ENCODE assay signal across 18 mouse cellular contexts in genomic region chr2:158098730-158099129, GRCm38 (mm10).
"Had no signal": no experiment of that assay in that cellular context is flagged by ENCODE, and none has a peak within 500 bp of the region (broad histone marks: within the 10 kb centered on the region; RNA-seq: fewer than 3 reads in every experiment).

No protein-coding gene starts in this region.

- H3K4me2 ChIP-seq: liver, embryonic 15.5 days; lung, embryonic 15.5 days; midbrain, embryonic 11.5 days; midbrain, embryonic 13.5 days; neural tube, embryonic 12.5 days had no signal

- H3K9ac ChIP-seq: liver, embryonic 15.5 days; liver, postnatal 0 days; lung, embryonic 15.5 days; midbrain, embryonic 13.5 days; neural tube, embryonic 12.5 days had no signal

- ATAC-seq: liver, postnatal 0 days; lung, postnatal 0 days; midbrain, embryonic 13.5 days; midbrain, embryonic 16.5 days had no signal

- DNase-seq: liver, postnatal 0 days; lung, adult 2 months; lung, postnatal 14 days; lung, postnatal 36 days; right cerebral cortex, postnatal 14 days; spleen, adult 18-20 months; thymus, adult 18-20 months; thymus, postnatal 14 days; thymus, postnatal 36 days had no signal

- H3K9me3 ChIP-seq: liver, embryonic 15.5 days; lung, embryonic 15.5 days; megakaryocyte, embryonic 14.5 days; midbrain, embryonic 13.5 days; neural tube, embryonic 12.5 days had no signal

- H3K27me3 ChIP-seq: lung, embryonic 15.5 days; midbrain, embryonic 13.5 days; neural tube, embryonic 12.5 days had no signal

- H3K4me3 ChIP-seq: liver, embryonic 15.5 days; lung, embryonic 15.5 days; megakaryocyte, embryonic 14.5 days; midbrain, embryonic 13.5 days; neural tube, embryonic 12.5 days had no signal

- H3K27ac ChIP-seq: liver, embryonic 15.5 days; lung, embryonic 15.5 days; macrophage; midbrain, embryonic 13.5 days; neural tube, embryonic 12.5 days had no signal

- H3K36me3 ChIP-seq: liver, embryonic 15.5 days; lung, embryonic 15.5 days; midbrain, embryonic 13.5 days; neural tube, embryonic 12.5 days had no signal

- H3K4me1 ChIP-seq: midbrain, embryonic 13.5 days; neural tube, embryonic 12.5 days had no signal
